Mouse (Mus musculus): ENCODE data around the gene Cfap54. TPM values are rescaled to one million over a fixed set of nuclear protein-coding genes. Genes with fewer than 3 reads are reported as not detected.

Cfap54 gene
- total and polyA plus RNA-seq, 3 experiments: 1.9 to 16.2 (median 5.1) TPM

DNA sequence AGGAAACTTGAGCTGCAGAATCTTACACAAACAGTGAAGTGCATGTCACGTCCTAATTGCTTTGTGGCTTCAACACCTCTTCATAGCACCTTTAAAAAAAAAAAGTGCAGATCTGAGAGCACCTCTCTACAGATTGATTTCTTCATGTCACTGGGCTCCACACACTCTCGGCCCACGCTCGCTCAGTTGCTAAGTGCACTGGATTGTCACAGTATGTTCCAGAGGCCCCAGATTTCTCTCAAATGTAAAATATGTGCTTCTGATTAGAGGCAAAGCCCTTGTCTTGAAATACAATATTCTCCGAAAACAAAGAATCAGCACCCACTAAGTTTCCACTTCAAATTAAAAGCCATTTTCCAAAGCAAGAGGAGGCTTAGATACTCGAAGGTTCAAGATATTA is 22.9 kb upstream of the Cfap54 start:
- DNase-seq (ENCODE audit: low spot score) (no peak), ATAC-seq (ENCODE audit: extremely low read depth, insufficient number of reproducible peaks, low FRiP score, poor library complexity, severe bottlenecking) (no peak)
- no peaks in the 10 kb centered on the region for H3K27me3 ChIP-seq (ENCODE audit: insufficient read depth, low read length)
- H3K36me3 ChIP-seq (replicated peaks): no peaks in the 10 kb centered on the region
- TF ChIP-seq CTCF (IDR thresholded peaks at IDR 0.05; ENCODE audit: low read depth, low read length) (no peak), POLR2AphosphoS5 (IDR thresholded peaks at IDR 0.05; ENCODE audit: insufficient replicate concordance, low read depth, low read length) (no peak), GATA1 (IDR thresholded peaks at IDR 0.05; ENCODE audit: borderline replicate concordance, low read length) (no peak), GATA2 (IDR thresholded peaks at IDR 0.05; ENCODE audit: borderline replicate concordance, low read depth, low read length) (no peak), TAL1 (conservative IDR thresholded peaks at IDR 0.05; ENCODE audit: low read depth, low read length) (no peak)
- H3K4me1 ChIP-seq (ENCODE audit: insufficient read depth, low read depth, low read length): peaks cover 28% of the 10 kb centered on the region
- H3K9me3 ChIP-seq (replicated peaks): no peaks in the 10 kb centered on the region
- H3K4me3 ChIP-seq (ENCODE audit: low read depth, low read length): no peak overlapping the region

- TF ChIP-seq GATA1 (IDR thresholded peaks at IDR 0.05; ENCODE audit: borderline replicate concordance, low read length) (no peak), POLR2AphosphoS5 (IDR thresholded peaks at IDR 0.05; ENCODE audit: insufficient replicate concordance, low read depth, low read length) (no peak), GATA2 (IDR thresholded peaks at IDR 0.05; ENCODE audit: borderline replicate concordance, low read depth, low read length) (no peak), TAL1 (conservative IDR thresholded peaks at IDR 0.05; ENCODE audit: low read depth, low read length) (no peak), CTCF (IDR thresholded peaks at IDR 0.05; ENCODE audit: low read depth, low read length) (no peak)
- peaks cover 28% of the 10 kb centered on the region for H3K4me1 ChIP-seq (ENCODE audit: insufficient read depth, low read depth, low read length)
- H3K9me3 ChIP-seq (replicated peaks): no peaks in the 10 kb centered on the region
- ATAC-seq (ENCODE audit: extremely low read depth, insufficient number of reproducible peaks, low FRiP score, poor library complexity, severe bottlenecking) (no peak), DNase-seq (ENCODE audit: low spot score) (no peak)
- H3K4me3 ChIP-seq (ENCODE audit: low read depth, low read length): no peak overlapping the region
- no peaks in the 10 kb centered on the region for H3K36me3 ChIP-seq (replicated peaks)
- no peaks in the 10 kb centered on the region for H3K27me3 ChIP-seq (ENCODE audit: insufficient read depth, low read length)
Observed at GRCm38 (mm10) chr10:93103676-93104075, 22.3 kb upstream of the Cfap54 start.

GRCm38 (mm10) chr10:93102321-93102720 is 20.9 kb upstream of the Cfap54 start:
- 0 out of 2 replicates have a peak, but pooled peaks cover 2% of the 10 kb centered on the region for H3K9me3 ChIP-seq (replicated peaks)
- DNase-seq (ENCODE audit: low spot score) (no peak), ATAC-seq (ENCODE audit: extremely low read depth, insufficient number of reproducible peaks, low FRiP score, poor library complexity, severe bottlenecking) (no peak)
- TF ChIP-seq POLR2AphosphoS5 (IDR thresholded peaks at IDR 0.05; ENCODE audit: insufficient replicate concordance, low read depth, low read length): no peak
- no peak for TF ChIP-seq CTCF (IDR thresholded peaks at IDR 0.05; ENCODE audit: low read depth, low read length)
- no peak for TF ChIP-seq TAL1 (conservative IDR thresholded peaks at IDR 0.05; ENCODE audit: low read depth, low read length)
- TF ChIP-seq GATA2 (IDR thresholded peaks at IDR 0.05; ENCODE audit: borderline replicate concordance, low read depth, low read length): no peak
- TF ChIP-seq GATA1 (IDR thresholded peaks at IDR 0.05; ENCODE audit: borderline replicate concordance, low read length): no peak
- H3K4me1 ChIP-seq (ENCODE audit: insufficient read depth, low read depth, low read length): peaks cover 30% of the 10 kb centered on the region
- no peak overlapping the region for H3K4me3 ChIP-seq (ENCODE audit: low read depth, low read length)
- H3K36me3 ChIP-seq (replicated peaks): no peaks in the 10 kb centered on the region
- no peaks in the 10 kb centered on the region for H3K27me3 ChIP-seq (ENCODE audit: insufficient read depth, low read length)

GRCm38 (mm10) chr10:93098211-93098805 is 16.9 kb upstream of the Cfap54 start:
- TF ChIP-seq CTCF (IDR thresholded peaks at IDR 0.05; ENCODE audit: low read depth, low read length) (no peak), POLR2AphosphoS5 (IDR thresholded peaks at IDR 0.05; ENCODE audit: insufficient replicate concordance, low read depth, low read length) (no peak), GATA1 (IDR thresholded peaks at IDR 0.05; ENCODE audit: borderline replicate concordance, low read length) (no peak), GATA2 (IDR thresholded peaks at IDR 0.05; ENCODE audit: borderline replicate concordance, low read depth, low read length) (no peak), TAL1 (conservative IDR thresholded peaks at IDR 0.05; ENCODE audit: low read depth, low read length) (no peak)
- Histone ChIP-seq H3K4me1 (ENCODE audit: insufficient read depth, low read depth, low read length) (peaks cover 26% of the 10 kb centered on the region), H3K36me3 (replicated peaks) (no peaks in the 10 kb centered on the region), H3K4me3 (ENCODE audit: low read depth, low read length) (no peak overlapping the region), H3K27me3 (ENCODE audit: insufficient read depth, low read length) (no peaks in the 10 kb centered on the region), H3K9me3 (replicated peaks) (0 out of 2 replicates have a peak, but pooled peaks cover 2% of the 10 kb centered on the region)
- no peak for DNase-seq (ENCODE audit: low spot score)
- no peak for ATAC-seq (ENCODE audit: extremely low read depth, insufficient number of reproducible peaks, low FRiP score, poor library complexity, severe bottlenecking)

DNA sequence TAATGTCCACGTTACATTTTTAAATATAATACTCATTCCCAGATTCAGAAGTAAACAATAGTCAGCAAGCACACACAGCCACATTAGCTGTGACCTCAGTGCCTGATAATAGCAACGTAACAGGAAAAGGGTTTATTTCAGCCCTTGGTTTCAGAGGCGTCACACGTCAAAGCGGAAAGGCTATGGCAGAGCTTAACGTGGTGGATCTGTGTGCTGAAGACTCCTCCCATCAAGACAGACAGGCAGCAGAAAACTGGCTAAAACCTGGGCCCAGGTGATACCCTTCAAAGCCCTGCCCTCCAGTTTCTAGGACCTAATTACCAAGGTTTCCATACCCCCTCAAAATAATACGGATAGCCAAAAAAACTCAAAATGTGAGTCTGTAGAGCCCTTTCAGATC is 16.0 kb upstream of the Cfap54 start:
- H3K36me3 ChIP-seq (replicated peaks): no peaks in the 10 kb centered on the region
- ATAC-seq (ENCODE audit: extremely low read depth, insufficient number of reproducible peaks, low FRiP score, poor library complexity, severe bottlenecking) (no peak), DNase-seq (ENCODE audit: low spot score) (no peak)
- peaks cover 25% of the 10 kb centered on the region for H3K4me1 ChIP-seq (ENCODE audit: insufficient read depth, low read depth, low read length)
- TF ChIP-seq GATA1 (IDR thresholded peaks at IDR 0.05; ENCODE audit: borderline replicate concordance, low read length): no peak
- no peak for TF ChIP-seq TAL1 (conservative IDR thresholded peaks at IDR 0.05; ENCODE audit: low read depth, low read length)
- TF ChIP-seq GATA2 (IDR thresholded peaks at IDR 0.05; ENCODE audit: borderline replicate concordance, low read depth, low read length): no peak
- TF ChIP-seq CTCF (IDR thresholded peaks at IDR 0.05; ENCODE audit: low read depth, low read length): no peak
- TF ChIP-seq POLR2AphosphoS5 (IDR thresholded peaks at IDR 0.05; ENCODE audit: insufficient replicate concordance, low read depth, low read length): no peak
- no peak overlapping the region for H3K4me3 ChIP-seq (ENCODE audit: low read depth, low read length)
- H3K9me3 ChIP-seq (replicated peaks): 0 out of 2 replicates have a peak, but pooled peaks cover 2% of the 10 kb centered on the region
- no peaks in the 10 kb centered on the region for H3K27me3 ChIP-seq (ENCODE audit: insufficient read depth, low read length)

DNA sequence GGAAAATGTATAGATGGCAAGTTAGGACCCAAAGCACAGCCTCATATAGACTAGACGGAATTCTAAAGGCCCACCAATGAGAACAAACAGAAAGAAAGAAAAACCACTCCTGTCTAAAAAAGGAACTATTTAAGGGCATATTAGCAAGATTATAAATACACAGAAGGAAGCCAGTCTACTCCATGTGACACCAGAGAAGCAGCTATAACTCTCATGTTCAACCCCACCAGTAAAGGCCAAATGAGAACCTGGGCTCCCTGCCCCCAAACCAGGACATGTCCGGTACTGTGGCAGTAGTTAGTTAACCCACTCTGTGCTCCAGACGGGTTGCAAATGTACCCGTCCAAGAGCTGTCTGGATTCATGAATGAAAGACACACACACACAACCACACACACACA is 14.4 kb upstream of the Cfap54 start:
- H3K27me3 ChIP-seq (ENCODE audit: insufficient read depth, low read length): no peaks in the 10 kb centered on the region
- H3K4me1 ChIP-seq (ENCODE audit: insufficient read depth, low read depth, low read length): peaks cover 22% of the 10 kb centered on the region
- H3K4me3 ChIP-seq (ENCODE audit: low read depth, low read length): no peak overlapping the region
- ATAC-seq (ENCODE audit: extremely low read depth, insufficient number of reproducible peaks, low FRiP score, poor library complexity, severe bottlenecking) (no peak), DNase-seq (ENCODE audit: low spot score) (no peak)
- H3K9me3 ChIP-seq (replicated peaks): 0 out of 2 replicates have a peak, but pooled peaks cover 2% of the 10 kb centered on the region
- no peaks in the 10 kb centered on the region for H3K36me3 ChIP-seq (replicated peaks)
- TF ChIP-seq TAL1 (conservative IDR thresholded peaks at IDR 0.05; ENCODE audit: low read depth, low read length) (no peak), POLR2AphosphoS5 (IDR thresholded peaks at IDR 0.05; ENCODE audit: insufficient replicate concordance, low read depth, low read length) (no peak), CTCF (IDR thresholded peaks at IDR 0.05; ENCODE audit: low read depth, low read length) (no peak), GATA2 (IDR thresholded peaks at IDR 0.05; ENCODE audit: borderline replicate concordance, low read depth, low read length) (no peak), GATA1 (IDR thresholded peaks at IDR 0.05; ENCODE audit: borderline replicate concordance, low read length) (no peak)
